Comparison of ENCODE assay signal across 15 mouse cellular contexts in the genomic region with DNA sequence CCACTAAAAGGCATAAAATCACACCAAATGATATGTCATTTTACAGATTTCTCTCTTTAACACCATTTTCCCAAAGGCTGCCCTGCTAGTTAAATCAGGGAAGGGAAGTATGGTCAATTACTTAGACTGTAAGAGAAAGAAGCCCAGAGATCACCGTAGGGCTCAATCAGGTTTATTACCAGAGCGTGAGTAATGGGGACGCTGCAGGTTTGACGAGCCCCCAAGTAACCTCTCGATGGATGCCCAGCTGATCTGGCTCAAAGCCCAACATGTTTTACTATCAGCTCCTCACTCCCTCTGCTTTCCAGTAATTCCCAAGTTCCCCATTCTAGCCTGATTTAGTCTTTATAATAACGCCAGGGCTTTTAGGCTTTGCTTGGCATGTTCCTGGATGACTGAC.
DNase-seq lines count a peak whose midpoint lies in the region.
"Had no signal": no experiment of that assay in that cellular context is flagged by ENCODE, and none has a peak within 500 bp of the region (broad histone marks: within the 10 kb centered on the region; RNA-seq: fewer than 3 reads in every experiment).

No protein-coding gene starts in this region.

- intact Hi-C loops in left cerebral cortex, postnatal 4 days (cut with DNase I): no loop called here

- DNase-seq in embryo, embryonic 11 days: peak; percentile 17
- no peak for DNase-seq in embryo, embryonic 9.5 days (ENCODE audit: extremely low spot score)
- peak; percentile 5 for DNase-seq in left cerebral cortex, postnatal 4 days
- no peak for DNase-seq in left cerebral cortex, adult 11 months (ENCODE audit: low spot score)
- peak; percentile 3 for DNase-seq in retina, postnatal 1 day
- no peak for DNase-seq in retina, embryonic 14.5 days (ENCODE audit: low spot score)
- DNase-seq in natural killer cell, adult 2 months (ENCODE audit: low spot score in 2 of 2): no peak
- no peak for DNase-seq in c-Kit-positive CD71-positive TER-119-positive erythroid progenitor cells, embryonic 14.5 days (ENCODE audit: low spot score)
- DNase-seq: adrenal gland, postnatal 14 days; cerebellum, adult 2 months; cerebellum, postnatal 25 days; forebrain, postnatal 0 days; gastrocnemius, postnatal 36 days; heart, adult 11 months; heart, postnatal 36 days had no signal

Comparison
In these comparisons a context has a peak if more than half of its experiments do, and no peak if none do; other contexts are left out.
1. DNase-seq: peak in embryo, embryonic 11 days (single experiment), left cerebral cortex, postnatal 4 days (single experiment) and retina, postnatal 1 day (single experiment); none in embryo, embryonic 9.5 days (single experiment), left cerebral cortex, adult 11 months (single experiment), retina, embryonic 14.5 days (single experiment), natural killer cell, adult 2 months (0 of 2) and c-Kit-positive CD71-positive TER-119-positive erythroid progenitor cells, embryonic 14.5 days (single experiment).